Mouse (Mus musculus) hindbrain, embryonic 13.5 days (tissue): ENCODE data around the gene Zfyve27. TPM values are rescaled to one million over a fixed set of nuclear protein-coding genes. Genes with fewer than 3 reads are reported as not detected.
A peak's percentile ranks its signal among the peaks of the same experiment; 100 is the strongest.

ENCODE experiments used
- ATAC-seq: fragments of 200-750 bp; cut with Nextera tagmentation; 2 replicates; pipeline ENCODE4 v1.8.0; 2017; ENCODE audit warnings: moderate TSS enrichment; ENCODE audit not compliant: low FRiP score
- H3K27ac ChIP-seq: fragments of 300-500 bp; sonication (generic); 2 replicates; pipeline ENCODE4 v1.5.1; 2015; ENCODE audit warnings: inconsistent platforms, mild to moderate bottlenecking, moderate library complexity
- H3K27me3 ChIP-seq: fragments of 300-500 bp; sonication (generic); 2 replicates; pipeline ENCODE4 v1.6.1; 2015; ENCODE audit warnings: mild to moderate bottlenecking, inconsistent platforms
- H3K36me3 ChIP-seq: fragments of 300-500 bp; sonication (generic); 2 replicates; pipeline ENCODE4 v1.6.1; 2015; ENCODE audit warnings: mild to moderate bottlenecking, inconsistent platforms
- H3K4me1 ChIP-seq: fragments of 300-500 bp; sonication (generic); replicated peaks from 2 replicates; pipeline ENCODE4 v1.6.1; 2015; ENCODE audit warnings: inconsistent platforms
- H3K4me2 ChIP-seq: fragments of 300-500 bp; sonication (generic); 2 replicates; pipeline ENCODE4 v1.6.1; 2015; ENCODE audit warnings: inconsistent platforms, mild to moderate bottlenecking, moderate library complexity
- H3K4me3 ChIP-seq: fragments of 300-500 bp; sonication (generic); 2 replicates; pipeline ENCODE4 v1.5.1; 2015; ENCODE audit warnings: mild to moderate bottlenecking, inconsistent platforms
- H3K9ac ChIP-seq: fragments of 300-500 bp; sonication (generic); 2 replicates; pipeline ENCODE4 v1.6.1; 2015; ENCODE audit warnings: mild to moderate bottlenecking, inconsistent platforms
- H3K9me3 ChIP-seq: fragments of 300-500 bp; sonication (generic); 2 replicates; pipeline ENCODE4 v1.6.1; 2016; ENCODE audit warnings: inconsistent platforms
- WGBS: fragments of 180-500 bp; shearing (Covaris S2); methylation state at CpG from one replicate; pipeline ENCODE4 v1.1.7; 2015; 5-methylcytosine and 5-hydroxymethylcytosine counted together
- polyA plus RNA-seq: library from polyadenylated mRNA; unstranded; fragments of >200 nt; fragmentation: Nextera tagmentation; extraction: Ambion mirVana; gene quantifications from 2 replicates; pipeline ENCODE4 v1.2.1, GENCODE M21; 2015

Zfyve27 gene
- polyA plus RNA-seq, 1 experiment from 2014 or later: 55.3 TPM

GRCm38 (mm10) chr19:42129509-42130293 lies 34.0 kb upstream of the Zfyve27 start:
- Histone ChIP-seq H3K9me3 (no peaks in the 10 kb centered on the region), H3K4me2 (peak overlapping the region; percentile 95), H3K4me3 (peak overlapping the region; percentile 55), H3K4me1 (peaks cover 22% of the 10 kb centered on the region), H3K27me3 (peaks cover 27% of the 10 kb centered on the region), H3K9ac (peak overlapping the region; percentile 81), H3K27ac (peak overlapping the region; percentile 36; the same call in 1 of the 2 replicates), H3K36me3 (peaks cover 8% of the 10 kb centered on the region)
- WGBS: 14% methylated on average over 14 of the region's 14 CpGs
- ATAC-seq: peak; percentile 30

GRCm38 (mm10) chr19:42130294-42130606 lies 33.5 kb upstream of the Zfyve27 start:
- H3K9me3 ChIP-seq: no peaks in the 10 kb centered on the region
- ATAC-seq: no peak
- H3K4me2 ChIP-seq: no peak overlapping the region
- H3K9ac ChIP-seq: no peak overlapping the region
- no peak overlapping the region for H3K27ac ChIP-seq
- 48% methylated on average over 3 of the region's 3 CpGs for WGBS
- H3K36me3 ChIP-seq: peaks cover 2% of the 10 kb centered on the region
- H3K4me3 ChIP-seq: no peak overlapping the region
- H3K4me1 ChIP-seq: peaks cover 22% of the 10 kb centered on the region
- peaks cover 27% of the 10 kb centered on the region for H3K27me3 ChIP-seq

- no peaks in the 10 kb centered on the region for H3K9me3 ChIP-seq
- H3K4me3 ChIP-seq: no peak overlapping the region
- no peak overlapping the region for H3K27ac ChIP-seq
- no peak overlapping the region for H3K9ac ChIP-seq
- WGBS: 67% methylated on average over 5 of the region's 5 CpGs
- peaks cover 22% of the 10 kb centered on the region for H3K4me1 ChIP-seq
- ATAC-seq: no peak
- no peaks in the 10 kb centered on the region for H3K36me3 ChIP-seq
- H3K27me3 ChIP-seq: peaks cover 25% of the 10 kb centered on the region
- H3K4me2 ChIP-seq: no peak overlapping the region
Observed at GRCm38 (mm10) chr19:42131101-42131500, 32.6 kb upstream of the Zfyve27 start.

- Histone ChIP-seq H3K4me2 (no peak overlapping the region), H3K9me3 (no peaks in the 10 kb centered on the region), H3K36me3 (no peaks in the 10 kb centered on the region), H3K4me3 (no peak overlapping the region), H3K4me1 (peaks cover under 1% of the 10 kb centered on the region; the same call in 1 of the 2 replicates), H3K27ac (no peak overlapping the region), H3K27me3 (peaks cover 4% of the 10 kb centered on the region; the same call in 1 of the 2 replicates), H3K9ac (no peak overlapping the region)
- no peak for ATAC-seq
Observed at GRCm38 (mm10) chr19:42135070-42135469, 28.7 kb upstream of the Zfyve27 start.

GRCm38 (mm10) chr19:42136126-42136525 lies 27.6 kb upstream of the Zfyve27 start:
- Histone ChIP-seq H3K9me3 (no peaks in the 10 kb centered on the region), H3K27me3 (peaks cover 3% of the 10 kb centered on the region; the same call in 1 of the 2 replicates), H3K4me2 (no peak overlapping the region), H3K36me3 (no peaks in the 10 kb centered on the region), H3K9ac (no peak overlapping the region), H3K27ac (no peak overlapping the region), H3K4me1 (no peaks in the 10 kb centered on the region), H3K4me3 (no peak overlapping the region)
- WGBS: 26% methylated on average over 5 of the region's 5 CpGs
- no peak for ATAC-seq

GRCm38 (mm10) chr19:42137167-42137672 lies 26.5 kb upstream of the Zfyve27 start:
- no peaks in the 10 kb centered on the region for H3K27me3 ChIP-seq
- no peak overlapping the region for H3K27ac ChIP-seq
- no peaks in the 10 kb centered on the region for H3K4me1 ChIP-seq
- no peak overlapping the region for H3K9ac ChIP-seq
- H3K4me3 ChIP-seq: no peak overlapping the region
- H3K9me3 ChIP-seq: no peaks in the 10 kb centered on the region
- no peak overlapping the region for H3K4me2 ChIP-seq
- WGBS: 89% methylated on average over 4 of the region's 4 CpGs
- ATAC-seq: no peak
- no peaks in the 10 kb centered on the region for H3K36me3 ChIP-seq

GRCm38 (mm10) chr19:42138517-42139285 lies 25.1 kb upstream of the Zfyve27 start:
- ATAC-seq: no peak
- H3K36me3 ChIP-seq: no peaks in the 10 kb centered on the region
- 92% methylated on average over 15 of the region's 15 CpGs for WGBS
- H3K4me3 ChIP-seq: no peak overlapping the region
- H3K4me2 ChIP-seq: no peak overlapping the region
- H3K27ac ChIP-seq: no peak overlapping the region
- no peaks in the 10 kb centered on the region for H3K4me1 ChIP-seq
- H3K9me3 ChIP-seq: no peaks in the 10 kb centered on the region
- no peaks in the 10 kb centered on the region for H3K27me3 ChIP-seq
- H3K9ac ChIP-seq: no peak overlapping the region

- 85% methylated on average over 5 of the region's 5 CpGs for WGBS
- H3K27me3 ChIP-seq: peaks cover 2% of the 10 kb centered on the region
- no peak overlapping the region for H3K9ac ChIP-seq
- H3K9me3 ChIP-seq: no peaks in the 10 kb centered on the region
- ATAC-seq: no peak
- H3K36me3 ChIP-seq: no peaks in the 10 kb centered on the region
- no peak overlapping the region for H3K4me2 ChIP-seq
- no peak overlapping the region for H3K27ac ChIP-seq
- no peaks in the 10 kb centered on the region for H3K4me1 ChIP-seq
- no peak overlapping the region for H3K4me3 ChIP-seq
Observed at GRCm38 (mm10) chr19:42139724-42140517, 23.8 kb upstream of the Zfyve27 start.

GRCm38 (mm10) chr19:42141998-42142397 lies 21.8 kb upstream of the Zfyve27 start:
- Histone ChIP-seq H3K36me3 (no peaks in the 10 kb centered on the region), H3K9me3 (no peaks in the 10 kb centered on the region), H3K4me1 (peaks cover 3% of the 10 kb centered on the region; the same call in 1 of the 2 replicates), H3K4me2 (no peak overlapping the region), H3K4me3 (no peak overlapping the region), H3K27me3 (peaks cover 22% of the 10 kb centered on the region), H3K9ac (no peak overlapping the region), H3K27ac (no peak overlapping the region)
- WGBS: 81% methylated on average over 3 of the region's 3 CpGs
- no peak for ATAC-seq

GRCm38 (mm10) chr19:42142757-42143156 lies 21.0 kb upstream of the Zfyve27 start:
- no peak for ATAC-seq
- H3K9me3 ChIP-seq: no peaks in the 10 kb centered on the region
- H3K4me3 ChIP-seq: no peak overlapping the region
- no peak overlapping the region for H3K4me2 ChIP-seq
- no peak overlapping the region for H3K9ac ChIP-seq
- no peak overlapping the region for H3K27ac ChIP-seq
- 78% methylated on average over 2 of the region's 2 CpGs for WGBS
- peaks cover 24% of the 10 kb centered on the region for H3K27me3 ChIP-seq
- no peaks in the 10 kb centered on the region for H3K36me3 ChIP-seq
- peaks cover 9% of the 10 kb centered on the region for H3K4me1 ChIP-seq

GRCm38 (mm10) chr19:42144067-42144466 lies 19.7 kb upstream of the Zfyve27 start:
- H3K4me1 ChIP-seq: peaks cover 22% of the 10 kb centered on the region
- no peak overlapping the region for H3K27ac ChIP-seq
- H3K9ac ChIP-seq: no peak overlapping the region
- no peak overlapping the region for H3K4me3 ChIP-seq
- peaks cover 37% of the 10 kb centered on the region for H3K27me3 ChIP-seq
- no peak overlapping the region for H3K4me2 ChIP-seq
- no peaks in the 10 kb centered on the region for H3K36me3 ChIP-seq
- no peaks in the 10 kb centered on the region for H3K9me3 ChIP-seq
- no peak for ATAC-seq
- WGBS: 58% methylated on average over 6 of the region's 6 CpGs

GRCm38 (mm10) chr19:42144541-42145167 lies 19.1 kb upstream of the Zfyve27 start:
- 31% methylated on average over 8 of the region's 8 CpGs for WGBS
- Histone ChIP-seq H3K27ac (no peak overlapping the region), H3K27me3 (peaks cover 43% of the 10 kb centered on the region), H3K9ac (no peak overlapping the region), H3K4me3 (no peak overlapping the region), H3K4me1 (peaks cover 24% of the 10 kb centered on the region), H3K4me2 (no peak overlapping the region), H3K36me3 (no peaks in the 10 kb centered on the region), H3K9me3 (no peaks in the 10 kb centered on the region)
- ATAC-seq: no peak
